Mouse (Mus musculus) CH12.LX (cell line): ENCODE data around the gene Emp1. TPM values are rescaled to one million over a fixed set of nuclear protein-coding genes. Genes with fewer than 3 reads are reported as not detected.

ENCODE experiments used
- DNase-seq: peaks from one replicate; pipeline ENCODE4 v3.0.0-alpha.2; 2013; ENCODE audit errors: extremely low read depth
- H3K27ac ChIP-seq: 2 replicates; pipeline ENCODE4 v1.5.1; 2012; ENCODE audit warnings: low read depth, mild to moderate bottlenecking, control low read depth, moderate library complexity; ENCODE audit not compliant: insufficient read depth
- H3K27me3 ChIP-seq: replicated peaks from 2 replicates; pipeline ENCODE3; 2012; ENCODE audit warnings: inconsistent platforms
- H3K36me3 ChIP-seq, 2 experiments: replicated peaks in 1 of 2; 2 replicates each; pipeline versions ENCODE3 to v1.6.1; 2012; ENCODE audit warnings: inconsistent platforms in 1 of 2, low read length in 1 of 2, mild to moderate bottlenecking in 1 of 2, mixed read lengths in 1 of 2, moderate library complexity in 1 of 2; ENCODE audit not compliant: control insufficient read depth in 1 of 2, insufficient read depth in 1 of 2
- H3K4me1 ChIP-seq, 2 experiments: 2 replicates each; pipeline ENCODE4 v1.6.1; 2012; ENCODE audit warnings: inconsistent platforms in 1 of 2, moderate library complexity in 1 of 2; ENCODE audit not compliant: insufficient read depth in 2 of 2, control insufficient read depth in 1 of 2
- H3K4me2 ChIP-seq: 2 replicates; pipeline ENCODE4 v1.6.1; 2012; ENCODE audit warnings: low read depth, mild to moderate bottlenecking, control low read depth; ENCODE audit not compliant: poor library complexity, insufficient read depth, severe bottlenecking
- H3K4me3 ChIP-seq, 3 experiments: fragments of 150-350 bp in 1 of 3; sonication (generic) in 1 of 3; replicated peaks in 1 of 3; 2 replicates each; pipeline versions ENCODE3 to v1.5.1; 2011 to 2012; ENCODE audit warnings: low read depth in 2 of 3, low read length in 2 of 3, mild to moderate bottlenecking in 2 of 3, moderate library complexity in 2 of 3, control low read depth in 1 of 3, improper control_type of control experiment in 1 of 3, inconsistent platforms in 1 of 3, mixed read lengths in 1 of 3; ENCODE audit not compliant: poor library complexity in 1 of 3
- H3K79me2 ChIP-seq: replicated peaks from 2 replicates; pipeline ENCODE4 v1.6.1; 2012; ENCODE audit warnings: mild to moderate bottlenecking, moderate library complexity; ENCODE audit not compliant: control insufficient read depth, poor library complexity, insufficient read depth, severe bottlenecking; ENCODE audit errors: extremely low read depth
- H3K9ac ChIP-seq: 2 replicates; pipeline ENCODE4 v1.6.1; 2012; ENCODE audit warnings: low read depth, mild to moderate bottlenecking, control low read depth, moderate library complexity; ENCODE audit not compliant: insufficient read depth
- H3K9me3 ChIP-seq: replicated peaks from 2 replicates; pipeline ENCODE3; 2012; ENCODE audit warnings: low read length, inconsistent platforms, mixed read lengths
- BHLHE40 ChIP-seq: IDR thresholded peaks from 2 replicates; pipeline ENCODE4 v1.6.1; 2011; ENCODE audit warnings: mild to moderate bottlenecking, low read depth, low read length, improper control_type of control experiment
- CHD1 ChIP-seq: IDR thresholded peaks from 2 replicates; pipeline ENCODE4 v1.6.1; 2012; ENCODE audit warnings: low read depth, low read length, improper control_type of control experiment, inconsistent platforms
- CTCF ChIP-seq, 2 experiments: IDR thresholded peaks in 1 of 2; conservative IDR thresholded peaks in 1 of 2; 2 replicates each; pipeline ENCODE4 v1.5.1; 2011 to 2012; ENCODE audit warnings: low read depth in 2 of 2, low read length in 2 of 2, improper control_type of control experiment in 1 of 2, inconsistent platforms in 1 of 2, mild to moderate bottlenecking in 1 of 2, moderate library complexity in 1 of 2
- E2F4 ChIP-seq: IDR thresholded peaks from 2 replicates; pipeline ENCODE4 v1.6.1; 2011; ENCODE audit warnings: low read depth, low read length, improper control_type of control experiment; ENCODE audit not compliant: insufficient replicate concordance
- EP300 ChIP-seq: IDR thresholded peaks from 2 replicates; pipeline ENCODE4 v1.6.1; 2011; ENCODE audit warnings: low read length, improper control_type of control experiment
- ETS1 ChIP-seq: conservative IDR thresholded peaks from 2 replicates; pipeline ENCODE4 v1.6.1; 2012; ENCODE audit warnings: low read depth, mild to moderate bottlenecking, inconsistent platforms, low read length, improper control_type of control experiment, moderate library complexity
- GABPA ChIP-seq: IDR thresholded peaks from 2 replicates; pipeline ENCODE4 v1.6.1; 2012; ENCODE audit warnings: low read depth, low read length, improper control_type of control experiment, inconsistent platforms; ENCODE audit not compliant: insufficient replicate concordance
- HCFC1 ChIP-seq: IDR thresholded peaks from 2 replicates; pipeline ENCODE4 v1.6.1; 2012; ENCODE audit warnings: low read depth, mild to moderate bottlenecking, inconsistent platforms, low read length, improper control_type of control experiment
- JUN ChIP-seq: IDR thresholded peaks from 2 replicates; pipeline ENCODE4 v1.6.1; 2011; ENCODE audit warnings: low read depth, mild to moderate bottlenecking, low read length, improper control_type of control experiment, moderate library complexity; ENCODE audit not compliant: insufficient read depth
- JUND ChIP-seq: conservative IDR thresholded peaks from 2 replicates; pipeline ENCODE4 v1.6.1; 2011; ENCODE audit warnings: low read depth, low read length, improper control_type of control experiment
- MAX ChIP-seq: IDR thresholded peaks from 2 replicates; pipeline ENCODE4 v1.6.1; 2011; ENCODE audit warnings: low read length, improper control_type of control experiment
- MXI1 ChIP-seq: IDR thresholded peaks from 2 replicates; pipeline ENCODE4 v1.6.1; 2011; ENCODE audit warnings: mild to moderate bottlenecking, low read depth, low read length, improper control_type of control experiment
- MYC ChIP-seq: IDR thresholded peaks from 2 replicates; pipeline ENCODE4 v1.6.1; 2011; ENCODE audit warnings: low read depth, mild to moderate bottlenecking, improper control_type of control experiment, low read length
- NELFE ChIP-seq: IDR thresholded peaks from 2 replicates; pipeline ENCODE4 v1.6.1; 2011; ENCODE audit warnings: low read depth, low read length, improper control_type of control experiment
- TCF12 ChIP-seq: IDR thresholded peaks from 2 replicates; pipeline ENCODE4 v1.6.1; 2014; ENCODE audit warnings: low read depth, mild to moderate bottlenecking, inconsistent platforms, low read length, improper control_type of control experiment
- UBTF ChIP-seq: IDR thresholded peaks from 2 replicates; pipeline ENCODE4 v1.6.1; 2012; ENCODE audit warnings: low read depth, mild to moderate bottlenecking, inconsistent platforms, low read length, improper control_type of control experiment, moderate library complexity
- USF2 ChIP-seq: conservative IDR thresholded peaks from 2 replicates; pipeline ENCODE4 v1.6.1; 2011; ENCODE audit warnings: low read depth, low read length, improper control_type of control experiment
- ZMIZ1 ChIP-seq: IDR thresholded peaks from 2 replicates; pipeline ENCODE4 v1.6.1; 2012; ENCODE audit warnings: low read depth, mild to moderate bottlenecking, inconsistent platforms, low read length, improper control_type of control experiment
- ZNF384 ChIP-seq: IDR thresholded peaks from 2 replicates; pipeline ENCODE4 v1.6.1; 2012; ENCODE audit warnings: low read depth, low read length, improper control_type of control experiment, inconsistent platforms
- dilution Hi-C: fragments of 300-500 bp; cut with MboI; formaldehyde crosslinking; loops from 2 replicates; pipeline ENCODE4 v1.14.3; 2020; ENCODE audit warnings: low sequenced_read_pairs; ENCODE audit not compliant: extremely low pct_unique_long_range_greater_than_20kb, extremely low pct_ligation_motif_present
- in situ Hi-C: fragments of 300-500 bp; cut with MboI; formaldehyde crosslinking; loops from 3 replicates; pipeline ENCODE4 v1.14.3; 2019; ENCODE audit warnings: low sequenced_read_pairs, low pct_ligation_motif_present, low pct_unique_long_range_greater_than_20kb, mixed read lengths
- polyA plus RNA-seq: library from polyadenylated mRNA; unstranded; fragments of >175 nt; gene quantifications from 2 replicates; pipeline ENCODE4 v1.2.1, GENCODE M21; 2012; ENCODE audit warnings: low read depth; ENCODE audit not compliant: insufficient read length
- total RNA-seq, 2 experiments: library from RNA; depleted of rRNA; stranded (reverse); fragments of 300-350 nt in 1 of 2; fragments of >200 nt in 1 of 2; gene quantifications; 2 replicates each; pipeline ENCODE4 v1.2.3; 2012 to 2014

The Emp1 gene
- total and polyA plus RNA-seq, 3 experiments: 1.9 to 11.3 (median 7.0) TPM

DNA sequence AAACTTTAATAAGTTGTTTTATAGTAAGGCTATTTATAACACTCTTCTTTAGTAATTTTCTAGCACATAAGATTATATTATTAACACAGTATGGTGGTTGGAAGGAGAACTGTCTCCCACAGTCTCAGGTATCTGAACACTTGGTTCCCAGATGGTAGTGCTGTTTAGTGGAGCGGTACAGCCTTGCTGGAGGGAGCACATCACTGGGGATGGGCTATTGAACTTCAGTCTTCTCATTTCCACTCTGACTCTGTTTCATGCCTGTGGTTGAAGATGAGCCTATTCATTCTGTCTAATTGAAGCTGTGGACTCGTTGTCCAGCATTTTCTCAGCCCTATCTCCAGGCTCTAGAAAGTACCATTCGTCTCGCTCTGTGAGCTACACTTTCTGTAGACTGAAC, 7.4 kb upstream of the Emp1 start:
- H3K79me2 ChIP-seq: no peaks in the 10 kb centered on the region
- H3K9ac ChIP-seq: no peak overlapping the region
- H3K27ac ChIP-seq: no peak overlapping the region
- dilution Hi-C loops (no loop called here), in situ Hi-C loops (no loop called here)
- peaks cover 0 to under 1% of the 10 kb centered on the region in 2 experiments; a peak in 1 of 4 replicates for H3K4me1 ChIP-seq
- H3K4me3 ChIP-seq: no peak overlapping the region
- no peaks in the 10 kb centered on the region for H3K27me3 ChIP-seq
- no peak for DNase-seq
- no peak for TF ChIP-seq JUN
- no peak for TF ChIP-seq E2F4
- no peak for TF ChIP-seq ZNF384
- TF ChIP-seq EP300: no peak
- no peak for TF ChIP-seq TCF12
- no peak for TF ChIP-seq BHLHE40
- TF ChIP-seq MAX: no peak
- no peak for TF ChIP-seq MYC
- H3K9me3 ChIP-seq: no peaks in the 10 kb centered on the region
- no peaks in the 10 kb centered on the region for H3K36me3 ChIP-seq
- H3K4me2 ChIP-seq: no peak overlapping the region

- Histone ChIP-seq H3K9ac (no peak overlapping the region), H3K9me3 (no peaks in the 10 kb centered on the region), H3K27ac (no peak overlapping the region), H3K4me1 (peaks cover 0 to 32% of the 10 kb centered on the region in 2 experiments; a peak in 3 of 4 replicates), H3K79me2 (no peaks in the 10 kb centered on the region), H3K4me2 (no peak overlapping the region), H3K4me3 (no peak overlapping the region), H3K36me3 (no peaks in the 10 kb centered on the region), H3K27me3 (no peaks in the 10 kb centered on the region)
- DNase-seq: no peak
- TF ChIP-seq JUND (no peak), USF2 (no peak), ZMIZ1 (no peak), NELFE (no peak), CHD1 (no peak), CTCF (conservative IDR thresholded peaks at IDR 0.05 in 1 of 2, IDR thresholded peaks at IDR 0.05 in 1 of 2; ENCODE audit: low read depth in 2 of 2, low read length in 2 of 2) (no peak), HCFC1 (no peak), ETS1 (no peak), BHLHE40 (no peak), EP300 (no peak), MXI1 (no peak), UBTF (no peak), GABPA (no peak)
- in situ Hi-C loops (loop anchor here (10.0 kb wide), 1 partner anchor 186 kb away; no protein-coding TSS in a partner anchor), dilution Hi-C loops (no loop called here)
Observed at GRCm38 (mm10) chr6:135360331-135360730, 2.0 kb upstream of the Emp1 start.
